Mouse (Mus musculus) C2C12 (cell line): ENCODE results near the gene Enah. TPM values are rescaled to one million over a fixed set of nuclear protein-coding genes. Genes with fewer than 3 reads are reported as not detected.

Experiments used
- H3K27me3 ChIP-seq: one replicate; pipeline ENCODE4 v1.6.1; 2011; ENCODE audit not compliant: control insufficient read depth, insufficient read depth, insufficient read length
- H3K36me3 ChIP-seq: one replicate; pipeline ENCODE4 v1.6.1; 2011; ENCODE audit not compliant: control insufficient read depth, insufficient read depth
- H3K4me3 ChIP-seq: one replicate; pipeline ENCODE4 v1.5.1; 2011; ENCODE audit warnings: mild to moderate bottlenecking, control low read depth; ENCODE audit not compliant: poor library complexity, insufficient read depth, severe bottlenecking
- H3K79me2 ChIP-seq: one replicate; pipeline ENCODE4 v1.6.1; 2011; ENCODE audit not compliant: control insufficient read depth, insufficient read depth
- H3K79me3 ChIP-seq: one replicate; pipeline ENCODE4 v1.6.1; 2011; ENCODE audit warnings: low read depth, control low read depth
- H3ac ChIP-seq: one replicate; pipeline ENCODE3; 2011; ENCODE audit warnings: low read depth; ENCODE audit not compliant: control insufficient read depth, insufficient read length
- CEBPB ChIP-seq: IDR thresholded peaks from one replicate; pipeline ENCODE4 v1.6.1; 2011; ENCODE audit warnings: low read depth, mild to moderate bottlenecking, control low read depth, moderate library complexity
- CTCF ChIP-seq: IDR thresholded peaks from one replicate; pipeline ENCODE4 v1.5.1; 2011; ENCODE audit not compliant: control insufficient read depth, insufficient read depth, insufficient read length
- FOSL1 ChIP-seq: IDR thresholded peaks from one replicate; pipeline ENCODE4 v1.8.0; 2011; ENCODE audit warnings: mild to moderate bottlenecking, low read length; ENCODE audit not compliant: poor library complexity, insufficient read depth, severe bottlenecking
- MAX ChIP-seq: IDR thresholded peaks from one replicate; pipeline ENCODE4 v1.6.1; 2011; ENCODE audit warnings: mild to moderate bottlenecking, control low read depth
- MYOD1 ChIP-seq: IDR thresholded peaks from one replicate; pipeline ENCODE4 v1.6.1; 2011; ENCODE audit warnings: low read depth; ENCODE audit not compliant: control insufficient read depth, insufficient read length
- MYOG ChIP-seq: IDR thresholded peaks from one replicate; pipeline ENCODE4 v1.6.1; 2011; ENCODE audit not compliant: control insufficient read depth, insufficient read length; ENCODE audit errors: extremely low read depth
- USF1 ChIP-seq: IDR thresholded peaks from one replicate; pipeline ENCODE4 v1.6.1; 2011; ENCODE audit warnings: low read depth, mild to moderate bottlenecking, control low read depth, moderate library complexity
- polyA plus RNA-seq: library from polyadenylated mRNA; unstranded; fragments of >200 nt; fragmentation: generic; extraction: Trizol; gene quantifications from one replicate; pipeline ENCODE4 v1.2.1, GENCODE M21; 2012; ENCODE audit warnings: missing spikeins

Enah gene
- polyA plus RNA-seq, 1 experiment: 12.7 TPM

GRCm38 (mm10) chr1:181878436-181878835 lies 141.4 kb downstream of the Enah start:
- no peak for TF ChIP-seq MYOG
- no peak for TF ChIP-seq MAX
- no peak for TF ChIP-seq USF1
- no peak for TF ChIP-seq CTCF
- no peak for TF ChIP-seq MYOD1
- no peak for TF ChIP-seq FOSL1
- TF ChIP-seq CEBPB: no peak
- H3K79me3 ChIP-seq: no peaks in the 10 kb centered on the region

GRCm38 (mm10) chr1:181877088-181877487 lies 142.7 kb downstream of the Enah start:
- H3K79me2 ChIP-seq: no peaks in the 10 kb centered on the region
- H3ac ChIP-seq: no peak overlapping the region
- H3K36me3 ChIP-seq: no peaks in the 10 kb centered on the region
- TF ChIP-seq MYOD1 (no peak), FOSL1 (no peak), CTCF (no peak), MYOG (no peak), MAX (no peak), USF1 (no peak), CEBPB (no peak)
- no peaks in the 10 kb centered on the region for H3K27me3 ChIP-seq
- no peaks in the 10 kb centered on the region for H3K79me3 ChIP-seq
- no peak overlapping the region for H3K4me3 ChIP-seq

More at GRCm38 (mm10) chr1:181878436-181878835, 141.4 kb downstream of the Enah start:
- Histone ChIP-seq H3ac (no peak overlapping the region), H3K36me3 (no peaks in the 10 kb centered on the region), H3K27me3 (no peaks in the 10 kb centered on the region), H3K4me3 (no peak overlapping the region), H3K79me2 (no peaks in the 10 kb centered on the region)

- TF ChIP-seq FOSL1 (no peak), MAX (no peak), CEBPB (no peak), CTCF (no peak), USF1 (no peak), MYOG (no peak)
- no peaks in the 10 kb centered on the region for H3K36me3 ChIP-seq
- no peaks in the 10 kb centered on the region for H3K79me3 ChIP-seq
- no peak overlapping the region for H3K4me3 ChIP-seq
- H3K27me3 ChIP-seq: no peaks in the 10 kb centered on the region
- no peaks in the 10 kb centered on the region for H3K79me2 ChIP-seq
- no peak overlapping the region for H3ac ChIP-seq
Observed at GRCm38 (mm10) chr1:181876656-181877055, 143.1 kb downstream of the Enah start.

GRCm38 (mm10) chr1:181873086-181873920 lies 146.5 kb downstream of the Enah start:
- TF ChIP-seq USF1 (no peak), CEBPB (no peak), MYOD1 (no peak), FOSL1 (no peak), MYOG (no peak), CTCF (no peak), MAX (no peak)
- H3K36me3 ChIP-seq: no peaks in the 10 kb centered on the region
- H3K4me3 ChIP-seq: no peak overlapping the region
- H3K27me3 ChIP-seq: no peaks in the 10 kb centered on the region
- H3K79me2 ChIP-seq: no peaks in the 10 kb centered on the region
- H3ac ChIP-seq: no peak overlapping the region
- no peaks in the 10 kb centered on the region for H3K79me3 ChIP-seq

- Histone ChIP-seq H3K79me2 (no peaks in the 10 kb centered on the region), H3K79me3 (no peaks in the 10 kb centered on the region), H3K4me3 (no peak overlapping the region), H3K36me3 (no peaks in the 10 kb centered on the region), H3ac (no peak overlapping the region), H3K27me3 (no peaks in the 10 kb centered on the region)
- no peak for TF ChIP-seq MYOG
Observed at GRCm38 (mm10) chr1:181872639-181873038, 147.2 kb downstream of the Enah start.

GRCm38 (mm10) chr1:181866429-181867280 lies 153.1 kb downstream of the Enah start:
- H3ac ChIP-seq: no peak overlapping the region
- H3K79me3 ChIP-seq: no peaks in the 10 kb centered on the region
- no peak for TF ChIP-seq CEBPB
- no peak for TF ChIP-seq MYOD1
- no peak for TF ChIP-seq USF1
- TF ChIP-seq MYOG: no peak
- H3K36me3 ChIP-seq: no peaks in the 10 kb centered on the region
- H3K4me3 ChIP-seq: no peak overlapping the region
- H3K79me2 ChIP-seq: no peaks in the 10 kb centered on the region
- no peaks in the 10 kb centered on the region for H3K27me3 ChIP-seq
